Mouse (Mus musculus) E14TG2a.4 (cell line): ENCODE measurements around the gene Prkacb.

Source experiments
- CTCF ChIP-seq: conservative IDR thresholded peaks from 2 replicates; pipeline ENCODE4 v1.5.1; 2014; ENCODE audit warnings: low read length
- NANOG ChIP-seq: IDR thresholded peaks from 2 replicates; pipeline ENCODE4 v1.6.1; 2014; ENCODE audit warnings: borderline replicate concordance, low read length, mixed read lengths
- POU5F1 ChIP-seq: IDR thresholded peaks from 2 replicates; pipeline ENCODE4 v1.6.1; 2014; ENCODE audit warnings: low read length, borderline replicate concordance

- TF ChIP-seq NANOG (no peak), CTCF (no peak), POU5F1 (no peak)
Observed at GRCm38 (mm10) chr3:146741564-146742202, 71.1 kb downstream of the Prkacb start.
